Mouse (Mus musculus) G1E (cell line): Measurements from ENCODE around the gene Lman2.

Experiments used
- CTCF ChIP-seq: IDR thresholded peaks from 2 replicates; pipeline ENCODE4 v1.5.1; 2012; ENCODE audit warnings: low read depth, low read length, inconsistent platforms, mixed read lengths
- GATA1 ChIP-seq: IDR thresholded peaks from 2 replicates; pipeline ENCODE4 v1.6.1; 2012; ENCODE audit warnings: borderline replicate concordance, low read length, inconsistent platforms, mixed read lengths
- POLR2AphosphoS5 ChIP-seq: IDR thresholded peaks from 2 replicates; pipeline ENCODE4 v1.6.1; 2012; ENCODE audit warnings: low read depth, low read length, inconsistent platforms; ENCODE audit not compliant: insufficient replicate concordance

- no peak for TF ChIP-seq CTCF
- TF ChIP-seq POLR2AphosphoS5, result no peak
- TF ChIP-seq GATA1, result no peak
These were observed 7.7 kb upstream of the Lman2 start for GRCm38 (mm10) chr13:55370234-55370633.
